Mouse (Mus musculus) thymus, adult 18-20 months (tissue): ENCODE results near the gene Pitpnb.

Experiments used
- DNase-seq, 2 experiments: peaks; one replicate each; pipeline ENCODE4 v3.0.0; 2022; ENCODE audit warnings: mixed read lengths in 2 of 2

Gene Pitpnb

GRCm38 (mm10) chr5:111399271-111399670 is 68.7 kb downstream of the Pitpnb start:
- DNase-seq = no peak

GRCm38 (mm10) chr5:111401879-111402650 is 71.5 kb downstream of the Pitpnb start:
- DNase-seq = no peak

GRCm38 (mm10) chr5:111402651-111402996 is 72.1 kb downstream of the Pitpnb start:
- DNase-seq = no peak

- DNase-seq = no peak
Observed at GRCm38 (mm10) chr5:111404721-111405120, 74.2 kb downstream of the Pitpnb start.

GRCm38 (mm10) chr5:111408470-111409105 is 78.0 kb downstream of the Pitpnb start:
- no peak for DNase-seq

- no peak for DNase-seq
Observed at GRCm38 (mm10) chr5:111409412-111410044, 79.0 kb downstream of the Pitpnb start.

- no peak for DNase-seq
Observed at GRCm38 (mm10) chr5:111410665-111411064, 80.1 kb downstream of the Pitpnb start.

- peak; percentile 71 to 78 for DNase-seq
Observed at GRCm38 (mm10) chr5:111414192-111414591, 83.6 kb downstream of the Pitpnb start.

- no peak for DNase-seq
Observed at GRCm38 (mm10) chr5:111414770-111415249, 84.2 kb downstream of the Pitpnb start.

- no peak for DNase-seq
Observed at GRCm38 (mm10) chr5:111415575-111415974, 85.0 kb downstream of the Pitpnb start.

GRCm38 (mm10) chr5:111416048-111416447 is 85.5 kb downstream of the Pitpnb start:
- peak in 1 of 2 experiments; percentile 23 for DNase-seq

- DNase-seq = peak; percentile 64 to 68
Observed at GRCm38 (mm10) chr5:111416591-111417374, 86.2 kb downstream of the Pitpnb start, which contains the start of gene Mn1. Mn1 (plus strand) TSS chr5:111417362.

GRCm38 (mm10) chr5:111417378-111418131 is 87.0 kb downstream of the Pitpnb start:
- DNase-seq = no peak

- DNase-seq = no peak
Observed at GRCm38 (mm10) chr5:111418202-111419120, 87.9 kb downstream of the Pitpnb start.

- DNase-seq = no peak
Observed at GRCm38 (mm10) chr5:111419121-111419881, 88.7 kb downstream of the Pitpnb start.

GRCm38 (mm10) chr5:111420011-111420691 is 89.6 kb downstream of the Pitpnb start:
- DNase-seq = no peak

- DNase-seq = no peak
Observed at GRCm38 (mm10) chr5:111420896-111421295, 90.3 kb downstream of the Pitpnb start.

GRCm38 (mm10) chr5:111421424-111421823 is 90.9 kb downstream of the Pitpnb start:
- DNase-seq = no peak

GRCm38 (mm10) chr5:111422058-111422800 is 91.7 kb downstream of the Pitpnb start:
- DNase-seq = no peak
